Mouse (Mus musculus) liver, embryonic 14.5 days (tissue): ENCODE measurements around the gene Coq8a. TPM values are rescaled to one million over a fixed set of nuclear protein-coding genes. Genes with fewer than 3 reads are reported as not detected.

Source experiments
- ATAC-seq: fragments of 200-750 bp; cut with Nextera tagmentation; 2 replicates; pipeline ENCODE4 v1.8.0; 2017; ENCODE audit warnings: moderate number of reproducible peaks, mild to moderate bottlenecking, moderate library complexity; ENCODE audit not compliant: insufficient read depth
- DNase-seq, 3 experiments: peaks; one replicate each; pipeline ENCODE4 v3.0.0-alpha.2; 2012 to 2013; ENCODE audit warnings: low read depth in 3 of 3, low spot score in 3 of 3
- H3K27ac ChIP-seq: fragments of 300-500 bp; sonication (generic); 2 replicates; pipeline ENCODE4 v1.5.1; 2014; ENCODE audit warnings: moderate library complexity, mild to moderate bottlenecking, control low read depth, inconsistent platforms
- H3K27me3 ChIP-seq: fragments of 300-500 bp; sonication (generic); 2 replicates; pipeline ENCODE4 v1.6.1; 2014; ENCODE audit warnings: mild to moderate bottlenecking, low read length, moderate library complexity; ENCODE audit not compliant: control insufficient read depth, insufficient read depth
- H3K36me3 ChIP-seq: fragments of 300-500 bp; sonication (generic); replicated peaks from 2 replicates; pipeline ENCODE4 v1.6.1; 2014; ENCODE audit warnings: low read depth; ENCODE audit not compliant: control insufficient read depth, insufficient read depth
- H3K4me1 ChIP-seq, 2 experiments: fragments of 200-500 bp in 1 of 2; fragments of 300-500 bp in 1 of 2; sonication (generic) in 1 of 2; replicated peaks; 2 replicates each; pipeline ENCODE4 v1.6.1; 2012 to 2014; ENCODE audit warnings: antibody characterized with exemption in 1 of 2, inconsistent platforms in 1 of 2, low read length in 1 of 2; ENCODE audit not compliant: control insufficient read depth in 2 of 2, insufficient read depth in 2 of 2
- H3K4me2 ChIP-seq: fragments of 300-500 bp; sonication (generic); 2 replicates; pipeline ENCODE4 v1.6.1; 2014; ENCODE audit warnings: low read depth, mild to moderate bottlenecking, control low read depth, moderate library complexity
- H3K4me3 ChIP-seq, 2 experiments: fragments of 200-500 bp in 1 of 2; fragments of 300-500 bp in 1 of 2; sonication (generic) in 1 of 2; 2 replicates each; pipeline ENCODE4 v1.5.1; 2012 to 2014; ENCODE audit warnings: low read depth in 2 of 2, low read length in 2 of 2, mild to moderate bottlenecking in 2 of 2, control low read depth in 1 of 2, inconsistent platforms in 1 of 2, moderate library complexity in 1 of 2; ENCODE audit not compliant: insufficient read depth in 1 of 2
- H3K9ac ChIP-seq: fragments of 300-500 bp; sonication (generic); replicated peaks from 2 replicates; pipeline ENCODE4 v1.6.1; 2014; ENCODE audit warnings: mild to moderate bottlenecking, control low read depth, moderate library complexity
- H3K9me3 ChIP-seq: fragments of 300-500 bp; sonication (generic); 2 replicates; pipeline ENCODE4 v1.6.1; 2016; ENCODE audit warnings: low read length, mixed read lengths; ENCODE audit not compliant: control insufficient read depth
- CTCF ChIP-seq: IDR thresholded peaks from 2 replicates; pipeline ENCODE4 v1.5.1; 2016; ENCODE audit warnings: antibody characterized with exemption, low read depth, control low read depth
- EP300 ChIP-seq: IDR thresholded peaks from 2 replicates; pipeline ENCODE4 v1.6.1; 2016; ENCODE audit warnings: antibody characterized with exemption, low read depth
- WGBS: fragments of 180-500 bp; shearing (Covaris S2); extraction: QIAGEN DNeasy Blood & Tissue Kit; methylation state at CpG from one replicate; pipeline ENCODE4 v1.1.7; 2014; ENCODE audit not compliant: insufficient replicate concordance; 5-methylcytosine and 5-hydroxymethylcytosine counted together
- polyA plus RNA-seq, 2 experiments: library from polyadenylated mRNA; depleted of rRNA in 1 of 2; stranded (reverse) in 1 of 2; unstranded in 1 of 2; fragments of >200 nt; fragmentation: Nextera tagmentation in 1 of 2; extraction: Ambion mirVana in 1 of 2; gene quantifications; 2 replicates each; pipeline versions ENCODE4 v1.2.1 to v1.2.3; 2012 to 2014

Gene Coq8a
- polyA plus RNA-seq, 2 experiments = 3.8 to 14.3 TPM

GRCm38 (mm10) chr1:180161160-180161559 lies 38.2 kb downstream of the Coq8a start:
- no peak for TF ChIP-seq EP300
- no peak for TF ChIP-seq CTCF
- Histone ChIP-seq H3K27me3 (no peaks in the 10 kb centered on the region), H3K4me2 (no peak overlapping the region), H3K4me1 (no peaks in the 10 kb centered on the region), H3K27ac (no peak overlapping the region), H3K9me3 (no peaks in the 10 kb centered on the region), H3K9ac (no peak overlapping the region), H3K4me3 (no peak overlapping the region), H3K36me3 (no peaks in the 10 kb centered on the region; the same call in 1 of the 2 replicates)
- ATAC-seq = no peak
- WGBS = 70% methylated on average over 3 of the region's 3 CpGs
- no peak for DNase-seq

- H3K4me3 ChIP-seq = no peak overlapping the region
- WGBS = 75% methylated on average over 2 of the region's 2 CpGs
- H3K9me3 ChIP-seq = no peaks in the 10 kb centered on the region
- TF ChIP-seq CTCF (no peak), EP300 (no peak)
- H3K4me1 ChIP-seq = no peaks in the 10 kb centered on the region
- no peak overlapping the region for H3K27ac ChIP-seq
- no peak overlapping the region for H3K9ac ChIP-seq
- DNase-seq = no peak
- H3K36me3 ChIP-seq = no peaks in the 10 kb centered on the region; the same call in 1 of the 2 replicates
- H3K27me3 ChIP-seq = no peaks in the 10 kb centered on the region
- no peak overlapping the region for H3K4me2 ChIP-seq
- no peak for ATAC-seq
These were observed 38.9 kb downstream of the Coq8a start for GRCm38 (mm10) chr1:180160545-180160944.

- ATAC-seq (no peak), DNase-seq (no peak)
- no peak overlapping the region for H3K27ac ChIP-seq
- H3K9ac ChIP-seq = no peak overlapping the region
- WGBS = 37% methylated on average over 2 of the region's 2 CpGs
- H3K4me3 ChIP-seq = no peak overlapping the region
- TF ChIP-seq CTCF (no peak), EP300 (no peak)
- H3K27me3 ChIP-seq = no peaks in the 10 kb centered on the region
- H3K4me1 ChIP-seq = no peaks in the 10 kb centered on the region
- H3K4me2 ChIP-seq = no peak overlapping the region
- no peaks in the 10 kb centered on the region for H3K9me3 ChIP-seq
- no peaks in the 10 kb centered on the region; the same call in 1 of the 2 replicates for H3K36me3 ChIP-seq
These were observed 40.8 kb downstream of the Coq8a start for GRCm38 (mm10) chr1:180158648-180159047.

- Histone ChIP-seq H3K36me3 (peaks cover 16% of the 10 kb centered on the region), H3K27me3 (no peaks in the 10 kb centered on the region), H3K4me2 (no peak overlapping the region), H3K4me3 (no peak overlapping the region), H3K27ac (no peak overlapping the region), H3K9ac (no peak overlapping the region), H3K9me3 (no peaks in the 10 kb centered on the region), H3K4me1 (peaks cover 17 to 21% of the 10 kb centered on the region in 2 experiments)
- 84% methylated on average over 8 of the region's 8 CpGs for WGBS
- ATAC-seq (no peak), DNase-seq (no peak)
- TF ChIP-seq EP300 (no peak), CTCF (no peak; the same call in 1 of the 2 replicates)
These were observed 48.2 kb downstream of the Coq8a start for GRCm38 (mm10) chr1:180151191-180151590.

GRCm38 (mm10) chr1:180148563-180148962 lies 50.8 kb downstream of the Coq8a start:
- Histone ChIP-seq H3K27me3 (no peaks in the 10 kb centered on the region), H3K9me3 (no peaks in the 10 kb centered on the region), H3K4me3 (peak overlapping the region in 1 of 2 experiments; percentile 38; a peak in 2 of 4 replicates), H3K27ac (peak overlapping the region; percentile 98), H3K36me3 (peaks cover 22% of the 10 kb centered on the region), H3K4me1 (peaks cover 17 to 21% of the 10 kb centered on the region in 2 experiments), H3K4me2 (peak overlapping the region; percentile 77), H3K9ac (peak overlapping the region; percentile 60)
- TF ChIP-seq EP300 (peak; percentile 91), CTCF (no peak)
- DNase-seq (peak; percentile 75 to 86 (median 76)), ATAC-seq (peak; percentile 99)
- WGBS = 17% methylated on average over 4 of the region's 4 CpGs
